Mouse (Mus musculus) kidney, adult 2 months (tissue): ENCODE results near the gene Atf3.

Source experiments
- CTCF ChIP-seq: fragments of 200-500 bp; conservative IDR thresholded peaks from 2 replicates; pipeline ENCODE4 v1.5.1; 2011; ENCODE audit warnings: low read depth, mild to moderate bottlenecking, control low read depth, low read length, moderate library complexity, mixed read lengths; ENCODE audit not compliant: insufficient read depth, insufficient read length
- POLR2A ChIP-seq: fragments of 200-500 bp; IDR thresholded peaks from one replicate; pipeline ENCODE4 v1.6.1; 2011; ENCODE audit warnings: low read depth, low read length, control low read depth

- TF ChIP-seq CTCF, result no peak
- TF ChIP-seq POLR2A, result no peak
Observed at GRCm38 (mm10) chr1:191257981-191258380, 40.1 kb upstream of the Atf3 start.
